Mouse (Mus musculus) left cerebral cortex, adult 2 months (tissue): ENCODE data around the gene Pdk2. TPM values are rescaled to one million over a fixed set of nuclear protein-coding genes. Genes with fewer than 3 reads are reported as not detected.

Source experiments
- DNase-seq, 2 experiments: peaks; one replicate each; pipeline ENCODE4 v3.0.0; 2021 to 2022; ENCODE audit warnings: low spot score in 2 of 2, mixed read lengths in 1 of 2; ENCODE audit errors: extremely low spot score in 1 of 2
- H3K27ac ChIP-seq: fragments of 200-600 bp; 2 replicates; pipeline ENCODE4 v1.8.1; 2022
- H3K4me3 ChIP-seq: fragments of 200-600 bp; 2 replicates; pipeline ENCODE4 v1.8.1; 2022
- CTCF ChIP-seq: fragments of 200-600 bp; IDR thresholded peaks from 2 replicates; pipeline ENCODE4 v1.8.1; 2022; ENCODE audit warnings: antibody characterized with exemption, mild to moderate bottlenecking, moderate library complexity
- intact Hi-C: fragments of 180-260 bp; cut with DNase I; formaldehyde crosslinking; loops from one replicate; pipeline ENCODE4 v1.15.1; 2025
- total RNA-seq, 2 experiments: library from RNA; stranded (reverse); gene quantifications; 2 replicates each; pipeline ENCODE4 v1.2.3; 2021

Gene Pdk2
- total RNA-seq, 2 experiments from 2014 or later: 109 to 112 TPM

DNA sequence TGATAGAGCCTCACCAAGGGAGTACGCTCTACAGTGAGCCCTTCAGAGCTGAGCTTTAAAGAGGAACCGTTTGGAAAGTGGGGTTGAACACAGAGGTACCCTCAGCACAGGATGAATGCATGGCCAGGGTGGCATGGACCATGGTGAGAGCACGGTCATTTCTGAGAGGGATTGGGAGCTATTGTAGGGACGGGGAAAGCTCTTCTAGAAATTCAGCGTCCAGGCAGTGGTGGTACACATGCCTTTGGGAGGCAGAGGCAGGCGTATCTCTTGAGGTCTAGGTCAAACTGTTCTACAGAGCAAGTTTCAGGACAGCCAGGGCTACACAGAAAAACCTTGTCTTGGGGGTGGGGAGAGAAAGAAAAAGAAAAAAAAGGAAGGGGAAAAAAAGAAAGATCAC is 44.2 kb downstream of the Pdk2 start:
- TF ChIP-seq CTCF: no peak
- no peak overlapping the region for H3K27ac ChIP-seq
- intact Hi-C loops: loop anchor here (10.0 kb wide), 1 partner anchor 672 kb away; the partner anchor contains the start of genes Ankrd40 and Luc7l3

DNA sequence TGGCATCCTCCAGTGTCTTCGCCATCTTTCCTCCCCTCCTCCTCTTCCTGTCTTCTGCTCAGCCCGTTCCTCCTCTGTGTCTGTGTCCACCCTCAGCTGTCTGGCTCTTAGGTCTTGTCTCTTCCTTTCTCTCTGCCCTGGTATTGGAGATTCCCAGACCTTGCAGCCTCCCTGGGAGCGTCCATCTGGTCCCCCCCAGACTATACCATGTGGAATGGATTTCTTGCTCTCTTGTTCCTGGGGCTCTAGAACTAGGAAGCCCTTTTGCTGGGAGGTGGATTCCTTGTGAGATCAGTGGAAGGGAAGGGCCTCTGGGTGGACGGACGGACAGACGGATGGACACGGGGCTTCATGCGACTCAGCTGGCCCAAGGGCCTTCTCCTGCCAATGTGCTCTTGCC is 45.1 kb downstream of the Pdk2 start:
- no peak for DNase-seq
- no peak overlapping the region for H3K4me3 ChIP-seq
- TF ChIP-seq CTCF: no peak
- intact Hi-C loops: loop anchor here (10.0 kb wide), 1 partner anchor 671 kb away; the partner anchor contains the start of genes Ankrd40 and Luc7l3
- no peak overlapping the region for H3K27ac ChIP-seq

More for the DNA sequence above, 44.2 kb downstream of the Pdk2 start:
- no peak overlapping the region for H3K4me3 ChIP-seq
- DNase-seq: no peak

DNA sequence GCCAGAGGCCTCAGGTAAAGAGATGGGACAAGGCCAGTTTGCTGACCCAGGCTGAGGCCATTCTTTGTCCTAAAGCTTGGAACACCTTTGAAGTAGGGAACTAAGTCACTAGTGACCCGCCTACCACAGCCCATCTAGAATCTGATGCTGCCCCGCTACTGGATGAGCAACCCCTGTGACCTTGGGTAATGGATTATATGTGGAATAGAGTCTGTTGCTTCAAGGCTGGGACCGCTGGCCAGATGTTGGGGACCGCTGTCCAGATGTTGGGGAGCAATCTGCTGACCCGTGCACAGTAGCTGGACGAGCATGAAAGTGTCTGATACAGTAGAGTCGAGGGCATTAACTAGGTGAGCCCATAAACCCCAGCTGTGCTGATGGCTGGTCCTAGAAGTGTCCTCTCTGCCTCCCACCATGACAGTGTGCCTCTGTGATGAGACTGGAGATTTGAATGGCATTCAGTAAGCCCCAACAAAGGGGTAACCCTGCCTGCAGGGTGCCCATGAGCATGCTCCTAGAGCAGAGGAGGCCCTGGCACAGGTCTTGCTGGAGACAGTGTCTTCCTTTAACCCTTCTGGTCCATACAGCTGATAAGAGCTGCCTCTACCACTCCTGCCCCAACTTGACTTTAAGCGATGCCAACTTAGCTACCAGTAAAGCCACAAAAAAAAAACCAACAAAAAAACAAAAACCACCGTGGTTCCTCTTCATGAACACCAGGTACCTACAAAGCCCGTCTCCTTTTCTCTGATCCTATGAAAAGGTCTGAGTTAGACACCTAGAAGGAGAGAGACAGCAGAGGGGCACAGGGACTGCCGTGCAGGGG is 46.0 kb downstream of the Pdk2 start:
- H3K4me3 ChIP-seq: peak overlapping the region; percentile 71
- no peak overlapping the region for H3K27ac ChIP-seq
- intact Hi-C loops: loop anchor here (10.0 kb wide), 1 partner anchor 670 kb away; the partner anchor contains the start of genes Ankrd40 and Luc7l3
- TF ChIP-seq CTCF: no peak
- DNase-seq: no peak

DNA sequence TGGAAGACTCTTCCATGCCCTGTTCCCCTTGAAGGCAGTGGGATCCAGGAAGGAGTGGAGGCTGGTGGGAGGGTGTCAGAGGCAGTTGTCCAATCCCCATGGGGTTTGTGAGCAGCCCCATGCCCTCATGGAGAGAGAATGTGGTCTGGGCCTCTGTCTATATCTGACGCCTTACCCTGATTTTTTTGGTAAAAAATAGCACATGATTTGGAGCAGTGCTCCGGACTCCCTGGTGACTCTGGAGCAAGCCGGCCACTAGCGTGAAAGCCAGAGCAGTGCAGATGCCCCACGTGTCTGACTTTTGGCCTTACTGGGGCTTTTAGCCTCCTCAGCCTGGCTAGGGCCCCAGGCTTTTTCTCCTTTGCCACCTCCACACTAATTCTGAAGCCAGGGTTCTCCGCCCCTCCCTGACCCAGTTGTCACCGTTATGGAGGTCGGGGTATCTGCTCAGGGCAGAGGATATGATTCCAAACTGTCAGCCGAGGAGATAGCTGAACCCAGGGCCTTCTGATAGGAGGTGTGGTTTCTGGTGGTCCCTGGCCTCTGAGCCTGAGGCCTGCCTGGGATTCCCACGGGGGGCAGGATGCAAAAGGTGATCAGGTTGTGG is 46.8 kb downstream of the Pdk2 start:
- no peak for DNase-seq
- peak overlapping the region; percentile 98 for H3K27ac ChIP-seq
- no peak for TF ChIP-seq CTCF
- intact Hi-C loops: loop anchor here (10.0 kb wide), 1 partner anchor 670 kb away; the partner anchor contains the start of genes Ankrd40 and Luc7l3
- H3K4me3 ChIP-seq: peak overlapping the region; percentile 71

DNA sequence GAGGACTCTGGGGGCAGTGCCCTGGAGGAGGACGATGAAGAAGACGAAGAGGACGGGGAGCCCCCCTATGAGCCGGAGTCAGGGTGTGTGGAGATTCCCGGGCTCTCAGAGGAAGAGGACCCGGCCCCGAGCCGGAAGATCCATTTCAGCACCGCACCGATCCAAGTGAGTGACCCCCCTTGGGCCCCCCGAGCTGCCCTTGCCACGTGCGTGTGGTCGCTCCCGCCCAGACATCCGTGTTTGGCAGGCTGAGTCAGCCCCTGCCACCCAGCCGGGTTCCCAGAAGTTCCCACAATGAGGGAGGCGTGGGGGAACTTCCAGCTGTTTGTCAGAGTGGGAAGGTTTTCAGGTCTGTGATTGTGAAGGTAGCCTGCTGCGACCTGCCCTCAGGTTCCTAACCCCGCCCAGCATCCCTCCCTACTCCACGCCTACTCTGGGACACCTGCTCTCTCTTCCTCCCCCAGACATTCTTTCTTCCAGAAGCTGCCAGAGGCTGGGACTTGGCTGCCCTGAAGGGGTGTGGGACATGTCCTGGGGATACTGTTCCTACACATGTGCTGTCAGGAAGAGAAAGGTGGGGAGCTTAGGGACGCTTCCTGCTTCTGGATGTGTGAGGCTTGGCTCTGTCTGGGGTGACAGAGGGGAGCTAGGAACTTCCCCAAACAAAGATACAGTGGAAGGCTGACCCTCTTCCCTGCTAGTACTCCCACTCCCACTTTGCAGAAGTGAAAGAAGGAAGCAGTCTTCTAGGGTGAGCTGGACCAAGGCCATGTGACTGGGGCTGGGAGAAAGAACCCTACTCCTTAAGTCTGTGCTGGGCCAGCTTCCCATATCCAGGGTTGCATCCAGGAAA is 48.2 kb downstream of the Pdk2 start:
- Histone ChIP-seq H3K4me3 (peak overlapping the region; percentile 71), H3K27ac (peak overlapping the region; percentile 98)
- TF ChIP-seq CTCF: no peak
- intact Hi-C loops: loop anchor here (10.0 kb wide), 1 partner anchor 668 kb away; the partner anchor contains the start of genes Ankrd40 and Luc7l3
- DNase-seq: peak; percentile 50 to 61

DNA sequence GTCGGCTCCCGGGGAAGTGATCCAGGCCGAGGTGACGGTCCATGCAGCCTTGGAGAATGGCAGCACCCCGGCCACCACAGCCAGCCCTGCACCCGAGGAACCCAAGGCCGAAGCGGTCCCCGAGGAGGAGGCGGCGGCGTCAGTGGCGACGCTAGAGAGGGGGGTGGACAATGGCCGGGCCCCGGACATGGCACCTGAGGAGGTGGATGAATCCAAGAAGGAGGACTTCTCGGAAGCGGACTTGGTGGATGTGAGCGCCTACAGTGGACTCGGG is 48.7 kb downstream of the Pdk2 start:
- Histone ChIP-seq H3K4me3 (peak overlapping the region; percentile 71), H3K27ac (peak overlapping the region; percentile 98)
- no peak for DNase-seq
- intact Hi-C loops: loop anchor here (10.0 kb wide), 1 partner anchor 668 kb away; the partner anchor contains the start of genes Ankrd40 and Luc7l3
- TF ChIP-seq CTCF: no peak

DNA sequence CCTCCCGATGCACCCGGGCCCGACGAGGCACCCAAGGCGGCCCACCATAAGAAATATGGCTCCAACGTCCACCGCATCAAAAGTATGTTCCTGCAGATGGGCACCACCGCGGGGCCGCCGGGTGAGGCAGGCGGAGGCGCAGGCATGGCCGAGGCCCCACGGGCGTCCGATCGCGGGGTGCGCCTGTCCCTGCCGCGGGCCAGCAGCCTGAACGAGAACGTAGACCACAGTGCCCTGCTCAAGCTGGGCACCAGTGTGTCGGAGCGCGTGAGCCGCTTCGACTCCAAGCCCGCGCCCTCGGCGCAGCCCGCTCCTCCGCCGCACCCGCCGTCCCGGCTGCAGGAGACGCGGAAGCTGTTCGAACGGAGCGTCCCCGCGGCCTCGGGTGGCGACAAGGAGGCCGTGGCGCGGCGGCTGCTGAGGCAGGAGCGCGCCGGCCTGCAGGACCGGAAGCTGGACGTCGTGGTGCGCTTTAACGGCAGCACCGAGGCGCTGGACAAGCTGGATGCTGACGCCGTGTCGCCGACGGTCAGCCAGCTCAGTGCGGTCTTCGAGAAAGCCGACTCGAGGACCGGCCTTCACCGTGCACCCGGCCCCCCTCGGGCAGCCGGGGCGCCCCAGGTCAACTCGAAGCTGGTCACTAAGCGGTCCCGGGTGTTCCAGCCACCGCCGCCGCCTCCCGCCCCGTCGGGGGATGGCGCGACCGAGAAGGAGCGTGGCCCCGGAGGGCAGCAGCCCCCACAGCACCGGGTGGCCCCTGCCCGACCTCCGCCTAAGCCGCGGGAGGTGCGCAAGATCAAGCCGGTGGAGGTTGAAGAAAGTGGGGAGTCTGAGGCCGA is 49.3 kb downstream of the Pdk2 start:
- intact Hi-C loops: loop anchor here (2.0 to 10.0 kb wide), 2 partner anchors 49 to 667 kb away; partner anchors contain the start of genes Ankrd40, Luc7l3 and Pdk2
- no peak for TF ChIP-seq CTCF
- DNase-seq: peak in 1 of 2 experiments; percentile 57
- Histone ChIP-seq H3K27ac (peak overlapping the region; percentile 98), H3K4me3 (peak overlapping the region; percentile 71)

DNA sequence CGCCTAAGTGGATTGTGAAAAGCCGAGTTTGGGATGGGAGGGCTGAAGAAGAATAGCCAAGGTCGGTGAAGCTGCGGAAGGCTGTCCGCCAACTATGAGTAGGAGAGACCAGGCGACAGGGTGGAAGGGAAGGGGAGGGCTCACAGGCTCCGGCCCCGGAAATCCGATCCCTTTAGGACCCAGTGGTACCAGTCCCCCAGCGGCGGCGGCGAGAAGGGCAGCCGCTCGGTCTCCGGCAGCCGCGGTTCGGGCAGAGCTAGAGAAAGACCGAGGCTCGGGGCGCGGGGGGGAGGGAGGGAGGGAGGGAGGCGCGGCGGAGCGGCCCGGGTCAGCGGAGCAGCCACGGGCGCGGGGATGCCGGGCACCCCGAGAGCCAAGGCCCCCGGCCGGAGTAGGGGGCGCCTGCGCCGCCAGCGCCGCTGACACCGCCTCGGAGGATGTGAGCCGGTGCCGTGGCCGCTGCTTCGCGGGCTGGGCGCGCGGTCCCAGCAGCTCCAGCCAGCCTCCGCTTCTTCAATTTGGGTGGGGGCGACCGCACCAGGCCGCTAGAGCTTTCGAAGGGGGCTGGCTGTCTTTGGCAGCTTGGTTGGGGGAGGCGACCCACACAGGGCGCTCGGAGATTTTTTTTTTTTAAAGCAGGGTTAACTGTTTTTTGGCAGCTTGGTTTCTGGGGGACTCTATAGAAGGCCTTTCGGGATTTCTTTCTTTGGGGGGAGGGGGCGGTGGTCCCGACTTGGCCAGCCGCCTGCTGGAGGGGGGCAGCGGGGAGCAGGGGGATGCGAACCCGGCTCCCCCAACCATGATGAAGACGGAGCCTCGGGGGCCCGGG is 50.2 kb downstream of the Pdk2 start, which contains the start of gene Ppp1r9b:
TSS of gene Ppp1r9b (plus strand) at position 287 of the 829 bp plus-strand sequence.
- Histone ChIP-seq H3K27ac (peak within 1 kb of the TSS; percentile 98), H3K4me3 (peak within 1 kb of the TSS; percentile 71)
- peak; percentile 72 for TF ChIP-seq CTCF
- intact Hi-C loops: loop anchor here (2.0 to 10.0 kb wide), 2 partner anchors 50 to 666 kb away; partner anchors contain the start of genes Ankrd40, Luc7l3 and Pdk2
- peak; percentile 93 to 94 for DNase-seq

DNA sequence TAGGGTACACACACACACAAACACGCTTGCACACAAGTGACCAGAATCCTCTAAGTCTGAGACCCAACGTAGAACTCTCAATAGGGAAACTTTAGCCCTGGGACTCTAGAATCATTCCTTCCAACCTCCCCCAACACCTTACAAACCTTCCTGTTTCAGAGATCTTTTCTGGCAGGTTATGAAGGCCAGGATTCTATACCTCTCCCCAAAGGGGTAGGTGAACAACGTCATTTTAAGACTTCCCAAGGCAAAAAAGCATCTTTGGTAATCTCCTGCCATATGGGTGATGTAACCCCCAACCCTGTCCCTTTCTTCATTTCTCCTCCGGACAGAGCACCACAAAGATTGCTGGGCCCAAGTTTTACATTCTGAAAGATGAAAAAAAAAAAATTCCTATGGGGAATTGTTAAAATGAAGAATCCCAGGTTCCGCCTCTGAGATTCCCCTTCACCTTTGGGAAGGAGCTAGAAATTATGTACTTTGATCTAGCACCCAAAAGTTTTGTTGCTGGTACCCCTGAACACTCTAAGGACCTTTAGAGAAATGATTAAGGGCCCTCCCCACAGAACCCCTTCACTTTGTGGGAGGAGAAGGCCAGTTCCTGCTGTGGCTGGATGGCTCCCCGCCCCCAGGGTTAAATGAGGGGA is 50.9 kb downstream of the Pdk2 start:
- DNase-seq: no peak
- TF ChIP-seq CTCF: no peak
- H3K4me3 ChIP-seq: peak overlapping the region; percentile 71
- intact Hi-C loops: loop anchor here (2.0 to 10.0 kb wide), 2 partner anchors 51 to 665 kb away; partner anchors contain the start of genes Ankrd40, Luc7l3 and Pdk2
- peak overlapping the region; percentile 98 for H3K27ac ChIP-seq
